Mouse (Mus musculus): ENCODE results near the gene Kcnk13. TPM values are rescaled to one million over a fixed set of nuclear protein-coding genes. Genes with fewer than 3 reads are reported as not detected.

Kcnk13 gene
- total RNA-seq, 2 experiments from 2014 or later = 0.10 to 0.38 TPM

- DNase-seq = no peak
Measured at GRCm38 (mm10) chr12:100017709-100018108, 53.4 kb downstream of the Kcnk13 start.

GRCm38 (mm10) chr12:100022490-100022889 lies 58.2 kb downstream of the Kcnk13 start:
- DNase-seq = no peak

- DNase-seq = no peak
Measured at GRCm38 (mm10) chr12:100023821-100024365, 59.6 kb downstream of the Kcnk13 start.

- DNase-seq = no peak
Measured at GRCm38 (mm10) chr12:100025675-100026074, 61.4 kb downstream of the Kcnk13 start.

- no peak for DNase-seq
Measured at GRCm38 (mm10) chr12:100026715-100027245, 62.5 kb downstream of the Kcnk13 start.

- no peak for DNase-seq
Measured at GRCm38 (mm10) chr12:100027281-100027680, 63.0 kb downstream of the Kcnk13 start.

- DNase-seq = no peak
Measured at GRCm38 (mm10) chr12:100031681-100032080, 67.4 kb downstream of the Kcnk13 start.

GRCm38 (mm10) chr12:100032521-100032920 lies 68.2 kb downstream of the Kcnk13 start:
- no peak for DNase-seq

- no peak for DNase-seq
Measured at GRCm38 (mm10) chr12:100038741-100039262, 74.5 kb downstream of the Kcnk13 start.

- no peak for DNase-seq
Measured at GRCm38 (mm10) chr12:100042116-100042515, 77.8 kb downstream of the Kcnk13 start.

GRCm38 (mm10) chr12:100044704-100045103 lies 80.4 kb downstream of the Kcnk13 start:
- DNase-seq = no peak

- DNase-seq = no peak
Measured at GRCm38 (mm10) chr12:100050552-100050951, 86.3 kb downstream of the Kcnk13 start.

- DNase-seq = no peak
Measured at GRCm38 (mm10) chr12:100053617-100054016, 89.3 kb downstream of the Kcnk13 start.

GRCm38 (mm10) chr12:100061071-100061470 lies 96.8 kb downstream of the Kcnk13 start:
- no peak for DNase-seq

GRCm38 (mm10) chr12:100061826-100062225 lies 97.5 kb downstream of the Kcnk13 start:
- DNase-seq = peak; percentile 41

- DNase-seq = no peak
Measured at GRCm38 (mm10) chr12:100062584-100062983, 98.3 kb downstream of the Kcnk13 start.

- no peak for DNase-seq
Measured at GRCm38 (mm10) chr12:100065109-100065508, 100.8 kb downstream of the Kcnk13 start.

- DNase-seq = peak; percentile 57
Measured at GRCm38 (mm10) chr12:100067477-100067876, 103.2 kb downstream of the Kcnk13 start.

GRCm38 (mm10) chr12:100073201-100073672 lies 108.9 kb downstream of the Kcnk13 start:
- no peak for DNase-seq

GRCm38 (mm10) chr12:100075715-100076114 lies 111.4 kb downstream of the Kcnk13 start:
- DNase-seq = no peak

GRCm38 (mm10) chr12:100079636-100080286 lies 115.5 kb downstream of the Kcnk13 start:
- peak; percentile 69 for DNase-seq

- DNase-seq = no peak
Measured at GRCm38 (mm10) chr12:100088026-100088425, 123.7 kb downstream of the Kcnk13 start.

GRCm38 (mm10) chr12:100089265-100089664 lies 125.0 kb downstream of the Kcnk13 start:
- no peak for DNase-seq

Measured in gastrocnemius, postnatal 25 days (tissue).